Mouse (Mus musculus) c-Kit-positive CD71-positive TER-119-negative erythroid progenitor cells, embryonic 14.5 days (primary cell): Measurements from ENCODE around the gene Abcb8.
A peak's percentile ranks its signal among the peaks of the same experiment; 100 is the strongest.
"Not testable (repeated sequence)": the region's sequence is repeated elsewhere in the genome, so short reads cannot be mapped to it uniquely, and the experiment has no call there.

Experiments used
- DNase-seq: peaks from one replicate; pipeline ENCODE4 v3.0.0-alpha.2; 2013; ENCODE audit warnings: low read depth

The Abcb8 gene

DNA sequence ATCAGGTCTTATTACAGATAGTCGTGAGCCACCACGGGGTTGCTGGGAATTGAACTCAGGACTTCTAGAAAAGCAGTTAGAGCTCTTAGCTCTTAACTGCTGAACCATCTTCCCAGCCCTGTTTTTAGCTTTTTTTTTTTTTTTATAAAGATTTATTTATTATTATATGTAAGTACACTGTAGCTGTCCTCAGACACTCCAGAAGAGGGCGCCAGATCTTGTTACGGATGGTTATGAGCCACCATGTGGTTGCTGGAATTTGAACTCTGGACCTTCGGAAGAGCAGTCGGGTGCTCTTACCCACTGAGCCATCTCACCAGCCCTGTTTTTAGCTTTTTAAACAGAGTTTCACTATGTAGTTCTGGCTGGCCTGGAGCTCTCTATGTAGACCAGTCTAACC lies 2.8 kb downstream of the Abcb8 start:
- not testable (repeated sequence) for DNase-seq

DNA sequence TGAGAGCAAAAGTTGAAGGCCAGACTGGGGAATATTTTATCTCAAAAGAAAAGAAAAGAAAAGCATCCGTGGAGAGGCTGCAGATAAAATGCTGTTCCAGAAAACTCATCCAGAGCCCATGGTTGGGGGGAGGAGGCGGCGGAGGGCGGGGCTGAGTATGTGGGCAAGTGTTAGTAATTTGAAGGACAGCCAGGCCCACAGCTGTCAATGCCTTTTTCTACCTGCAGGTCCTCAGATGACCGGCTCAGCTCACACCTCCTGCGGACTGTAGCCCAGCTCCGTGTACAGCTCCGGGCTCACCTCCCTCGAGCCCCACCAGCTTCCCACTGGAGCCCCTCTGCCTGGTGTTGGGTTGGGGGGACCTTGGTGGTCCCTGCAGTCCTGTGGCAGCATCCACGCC lies 6.2 kb downstream of the Abcb8 start:
- DNase-seq, result no peak

DNA sequence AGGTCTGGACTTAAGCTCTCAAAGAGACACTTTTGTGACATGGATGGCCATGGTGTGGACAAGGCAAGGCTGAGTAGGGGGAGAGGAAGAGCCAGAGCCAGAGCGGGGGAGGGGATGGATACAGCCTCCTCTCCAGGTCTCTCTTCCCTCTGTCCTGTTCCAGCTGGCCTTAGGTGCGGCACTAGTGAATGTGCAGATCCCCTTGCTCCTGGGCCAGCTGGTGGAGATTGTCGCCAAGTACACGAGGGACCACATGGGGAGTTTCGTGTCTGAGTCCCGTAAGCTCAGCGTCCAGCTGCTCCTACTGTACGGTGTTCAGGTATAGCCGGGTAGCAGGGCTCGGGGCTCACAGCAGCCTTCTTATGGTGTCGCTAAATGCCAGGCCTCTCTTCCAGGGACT lies 6.9 kb downstream of the Abcb8 start:
- no peak for DNase-seq

DNA sequence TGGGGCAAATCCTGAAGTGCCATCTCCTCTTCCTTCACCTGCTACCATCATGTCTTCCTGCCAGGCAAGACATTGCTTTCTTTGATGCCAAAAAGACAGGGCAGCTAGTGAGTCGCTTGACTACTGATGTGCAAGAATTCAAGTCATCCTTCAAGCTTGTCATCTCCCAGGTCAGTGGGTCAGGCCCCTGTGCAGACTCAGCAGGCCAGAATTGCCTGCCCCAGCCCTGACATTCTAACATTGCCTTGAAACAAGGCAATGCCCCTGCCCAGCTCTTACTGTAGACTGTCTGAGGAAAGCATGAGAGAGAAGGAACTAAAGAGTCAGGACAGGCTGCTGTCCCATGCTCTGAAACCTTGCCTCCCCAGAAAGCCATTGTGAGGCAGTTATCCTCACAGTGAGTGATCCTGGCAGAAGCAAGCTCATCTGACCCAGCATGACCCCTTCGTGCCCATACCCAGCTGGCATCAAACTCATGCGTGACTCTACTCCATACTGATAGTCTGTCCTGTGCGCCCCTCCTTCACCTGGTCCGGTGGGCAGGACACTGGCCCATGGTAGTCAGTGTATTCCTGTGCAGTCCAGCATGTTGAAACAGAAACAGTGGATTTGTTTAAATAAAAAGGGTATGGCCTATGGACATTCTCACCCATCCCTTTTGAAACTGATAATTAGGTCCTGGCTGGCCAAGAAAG lies 7.6 kb downstream of the Abcb8 start:
- no peak for DNase-seq

DNA sequence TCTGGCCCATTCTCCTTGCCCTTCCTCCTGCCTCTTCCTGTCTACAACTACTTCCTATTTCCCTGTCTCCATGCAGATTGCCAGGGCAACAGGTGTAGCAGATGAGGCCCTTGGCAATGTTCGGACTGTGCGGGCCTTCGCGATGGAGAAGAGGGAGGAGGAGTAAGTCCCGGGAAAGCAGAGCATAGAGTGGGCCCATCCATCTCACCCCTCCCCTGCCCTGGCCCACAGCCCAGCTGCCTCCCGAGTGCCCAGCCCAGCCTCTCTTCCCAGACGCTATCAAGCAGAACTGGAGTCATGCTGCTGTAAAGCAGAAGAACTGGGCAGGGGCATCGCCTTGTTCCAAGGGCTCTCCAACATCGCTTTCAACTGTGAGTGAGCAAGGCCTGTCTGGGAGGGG lies 8.5 kb downstream of the Abcb8 start:
- DNase-seq, result no peak

DNA sequence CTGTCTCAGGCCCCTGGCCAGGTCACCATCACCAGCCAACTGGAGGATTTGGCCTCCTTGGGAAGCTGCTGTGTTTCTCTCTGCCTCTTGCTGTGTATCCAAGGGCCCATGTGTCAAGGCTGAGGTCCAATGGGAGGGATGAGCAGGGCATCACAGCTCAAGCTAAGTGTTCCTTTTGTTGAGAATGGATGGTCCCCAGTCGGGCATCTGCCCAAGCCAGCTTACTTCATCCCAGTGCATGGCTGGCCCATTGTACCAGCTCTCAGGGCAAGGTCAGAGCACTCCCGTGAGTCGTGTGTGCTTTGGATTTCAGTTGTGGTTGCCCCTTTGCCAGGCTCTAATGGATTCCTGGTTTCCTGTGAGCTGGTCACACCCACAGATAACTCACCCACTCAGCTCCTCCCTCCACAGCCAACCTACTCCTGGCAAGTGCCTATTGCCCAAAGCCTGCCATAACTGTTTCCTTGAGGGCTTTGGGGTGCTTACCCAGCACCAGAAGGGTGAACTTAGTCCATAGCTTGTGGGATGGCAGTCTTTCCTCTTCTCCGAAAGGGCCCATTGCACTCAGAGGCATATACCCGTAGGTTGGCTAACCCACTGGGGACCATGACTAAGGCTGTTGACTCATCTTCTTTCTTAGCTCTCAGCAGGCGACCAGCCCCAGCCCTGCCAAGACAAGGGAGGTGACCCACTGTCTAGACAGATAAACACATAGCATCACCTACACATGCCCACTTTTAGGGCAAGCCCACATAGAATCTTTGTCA lies 11.3 kb downstream of the Abcb8 start:
- DNase-seq, result no peak

DNA sequence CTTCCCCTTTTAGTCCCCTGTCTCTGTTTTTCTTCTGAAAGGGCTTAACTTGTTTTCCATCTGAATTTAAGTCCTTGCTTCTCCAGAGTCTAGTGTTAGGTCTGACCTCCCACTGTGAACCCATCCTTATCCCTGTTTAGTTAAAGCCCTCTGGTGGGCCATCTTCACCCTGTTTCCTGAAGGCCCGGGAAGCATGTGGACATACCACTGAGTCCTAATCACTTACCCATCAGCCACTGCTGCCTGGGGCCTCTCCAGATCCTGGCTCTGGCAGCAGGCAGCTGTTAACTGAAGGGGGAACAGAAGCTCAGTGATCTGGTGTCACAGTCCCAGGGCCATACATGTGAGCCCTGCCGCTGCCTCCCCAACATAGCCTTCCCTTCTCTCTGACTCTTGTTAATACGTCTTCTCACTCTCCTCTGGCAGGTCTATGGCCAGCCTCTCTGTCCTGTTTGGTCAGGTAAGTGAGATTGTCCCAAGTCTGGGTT lies 12.0 kb downstream of the Abcb8 start:
- no peak for DNase-seq

DNA sequence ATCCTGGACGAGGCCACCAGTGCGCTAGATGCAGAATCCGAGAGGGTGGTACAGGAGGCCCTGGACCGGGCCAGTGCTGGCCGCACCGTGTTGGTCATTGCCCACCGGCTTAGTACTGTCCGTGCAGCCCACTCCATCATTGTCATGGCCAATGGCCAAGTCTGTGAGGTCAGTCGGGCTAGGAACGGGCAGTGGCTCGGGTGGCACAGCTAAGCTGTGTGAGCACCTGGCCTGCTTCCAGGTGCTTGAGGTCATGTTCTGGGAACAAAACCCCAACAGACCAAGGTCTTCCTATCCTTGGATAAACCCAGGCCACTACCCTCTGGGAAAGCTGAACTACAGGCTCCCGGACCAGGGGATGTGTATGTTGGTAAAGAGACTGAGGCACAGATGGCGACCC lies 15.2 kb downstream of the Abcb8 start:
- DNase-seq, result no peak

DNA sequence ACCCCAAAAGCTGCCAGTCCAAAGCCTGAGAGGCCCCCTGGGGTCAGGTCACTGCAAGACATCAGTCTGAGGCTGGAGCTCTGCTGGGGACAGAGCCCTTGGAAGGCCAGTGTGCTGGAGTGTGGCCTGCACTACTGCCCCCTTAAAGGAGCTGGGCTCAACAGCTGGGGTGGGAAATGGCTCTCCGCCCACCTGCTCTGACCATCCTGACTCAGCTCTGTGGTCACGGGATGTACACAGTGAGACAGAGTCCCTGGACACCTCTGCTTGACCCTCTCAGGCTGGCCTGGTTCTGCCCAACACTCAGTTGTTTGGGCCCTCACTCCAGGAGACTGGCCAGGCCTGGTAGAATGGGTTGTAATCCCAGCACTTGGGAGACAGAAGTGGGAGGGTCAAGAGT lies 16.0 kb downstream of the Abcb8 start:
- DNase-seq, result no peak

DNA sequence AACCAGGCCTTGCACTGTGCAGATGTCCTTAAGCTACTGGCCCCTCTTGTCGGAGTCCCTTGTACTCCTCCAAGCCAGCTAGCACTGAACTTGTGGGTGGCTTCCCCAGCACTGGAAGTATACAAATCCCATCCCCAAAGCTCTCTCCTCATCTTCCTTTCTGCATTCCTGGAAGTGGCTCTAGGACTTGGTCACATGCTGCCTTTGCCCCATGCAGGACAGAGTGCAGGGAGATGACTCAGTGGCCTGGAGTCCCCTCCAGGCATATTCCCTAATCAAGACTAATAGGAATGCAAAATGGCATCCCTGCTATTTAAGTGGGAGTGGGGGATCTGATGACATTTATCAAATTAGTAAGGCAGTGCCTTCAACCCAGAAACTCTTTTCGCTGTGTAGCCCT lies 18.6 kb downstream of the Abcb8 start:
- DNase-seq, result no peak

DNA sequence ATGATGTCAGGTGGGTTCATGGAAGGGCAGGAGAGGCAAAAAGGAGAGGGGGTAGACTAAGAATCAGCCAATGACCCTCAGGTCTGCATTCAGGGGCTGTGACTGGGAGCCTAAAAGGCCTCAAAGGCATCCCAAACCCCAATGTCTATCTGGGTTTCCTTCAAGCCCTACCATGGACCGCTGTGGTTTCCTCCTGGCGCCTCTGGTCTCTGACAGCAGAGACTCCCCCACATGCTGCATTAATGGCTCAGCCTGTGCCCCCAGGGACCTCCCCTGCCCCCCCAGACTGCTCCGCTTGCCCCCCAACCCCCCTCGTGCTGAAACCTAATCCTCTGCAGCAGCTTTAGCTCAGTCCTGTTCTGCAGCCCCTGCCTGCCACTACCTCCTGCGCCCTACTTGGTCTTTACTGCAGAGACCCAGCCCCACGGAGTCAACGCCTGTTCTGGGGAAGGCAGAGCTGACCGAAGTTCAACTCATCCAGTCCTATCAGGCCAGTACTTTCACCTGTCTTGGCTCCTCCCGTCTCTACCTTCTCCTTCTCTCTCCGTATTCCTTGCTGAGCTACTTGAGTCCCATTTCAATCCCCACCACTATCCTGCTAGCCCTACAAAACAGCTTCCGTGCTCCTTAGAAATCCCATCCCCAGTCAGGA lies 19.7 kb downstream of the Abcb8 start, which contains the start of gene Asic3:
Gene Asic3, plus strand, starts transcription at position 351 of the 652 bp plus-strand sequence.
- DNase-seq, result no peak

DNA sequence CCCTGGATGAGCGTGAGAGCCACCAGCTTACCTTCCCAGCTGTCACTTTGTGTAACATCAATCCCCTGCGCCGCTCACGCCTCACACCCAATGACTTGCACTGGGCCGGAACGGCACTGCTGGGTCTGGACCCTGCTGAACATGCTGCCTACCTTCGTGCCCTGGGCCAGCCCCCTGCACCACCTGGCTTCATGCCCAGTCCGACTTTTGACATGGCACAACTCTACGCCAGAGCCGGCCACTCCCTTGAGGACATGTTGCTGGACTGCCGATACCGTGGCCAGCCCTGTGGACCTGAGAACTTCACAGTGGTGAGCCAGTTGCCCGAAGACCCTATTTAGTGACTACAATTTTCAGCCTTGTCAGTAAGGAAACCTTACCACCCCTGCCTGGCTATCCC lies 20.5 kb downstream of the Abcb8 start:
- DNase-seq, result no peak

DNA sequence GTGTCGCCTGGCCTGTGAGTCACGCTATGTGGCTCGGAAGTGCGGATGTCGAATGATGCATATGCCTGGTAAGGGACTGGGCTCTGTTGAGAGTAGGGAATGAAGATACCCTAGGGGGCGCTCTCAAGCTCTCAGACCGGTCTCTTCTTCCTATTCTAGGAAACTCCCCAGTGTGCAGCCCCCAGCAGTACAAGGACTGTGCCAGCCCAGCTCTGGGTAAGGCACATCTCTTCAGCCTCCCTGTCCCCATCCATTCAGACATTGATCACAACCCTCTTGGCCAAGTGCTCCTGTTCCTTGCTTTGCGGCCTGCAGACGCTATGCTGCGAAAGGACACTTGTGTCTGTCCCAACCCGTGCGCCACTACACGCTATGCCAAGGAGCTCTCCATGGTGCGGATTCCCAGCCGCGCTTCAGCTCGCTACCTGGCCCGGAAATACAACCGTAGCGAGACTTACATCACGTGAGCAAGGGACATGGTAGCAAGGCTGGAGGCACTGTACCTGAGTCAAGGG lies 22.8 kb downstream of the Abcb8 start:
- DNase-seq, result peak; percentile 64

DNA sequence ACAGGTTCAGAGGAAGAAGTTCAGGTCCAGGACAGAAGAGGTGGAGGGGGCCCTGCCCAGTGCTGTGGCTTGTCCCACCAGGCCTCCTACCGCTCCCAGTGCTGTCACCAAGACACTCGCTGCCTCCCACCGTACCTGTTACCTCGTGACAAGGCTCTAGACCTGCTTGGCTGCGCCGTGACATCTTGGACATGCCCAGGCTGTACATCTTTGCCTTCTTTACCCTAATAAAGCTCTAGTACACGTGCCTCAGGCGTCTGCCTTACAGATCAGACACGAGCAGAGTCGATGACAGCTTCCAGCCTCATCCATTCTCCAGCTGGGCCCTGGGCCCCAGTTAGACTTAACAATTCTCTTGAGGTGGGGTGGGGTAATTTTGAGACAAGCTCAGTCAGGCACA lies 24.1 kb downstream of the Abcb8 start:
- DNase-seq, result no peak

DNA sequence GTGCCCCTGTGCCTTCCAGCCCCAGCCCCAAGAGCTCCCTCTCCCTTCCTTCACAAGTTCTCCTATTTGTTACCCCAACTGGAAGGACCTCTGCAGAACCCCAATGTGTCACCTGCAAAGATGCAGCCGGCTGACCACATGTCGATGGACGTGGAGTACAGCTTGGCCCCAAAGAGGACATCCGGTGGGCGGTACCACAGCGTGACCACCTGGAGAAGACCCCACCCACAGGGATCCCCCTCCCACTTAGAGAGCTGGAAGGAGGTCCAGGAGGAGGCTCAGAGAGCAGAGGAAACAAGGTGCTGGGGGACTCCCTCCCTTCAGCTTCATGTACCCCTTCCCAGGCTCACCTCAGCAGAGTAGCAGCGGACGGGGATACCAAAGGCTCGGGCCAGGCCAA lies 26.9 kb downstream of the Abcb8 start:
- no peak for DNase-seq

DNA sequence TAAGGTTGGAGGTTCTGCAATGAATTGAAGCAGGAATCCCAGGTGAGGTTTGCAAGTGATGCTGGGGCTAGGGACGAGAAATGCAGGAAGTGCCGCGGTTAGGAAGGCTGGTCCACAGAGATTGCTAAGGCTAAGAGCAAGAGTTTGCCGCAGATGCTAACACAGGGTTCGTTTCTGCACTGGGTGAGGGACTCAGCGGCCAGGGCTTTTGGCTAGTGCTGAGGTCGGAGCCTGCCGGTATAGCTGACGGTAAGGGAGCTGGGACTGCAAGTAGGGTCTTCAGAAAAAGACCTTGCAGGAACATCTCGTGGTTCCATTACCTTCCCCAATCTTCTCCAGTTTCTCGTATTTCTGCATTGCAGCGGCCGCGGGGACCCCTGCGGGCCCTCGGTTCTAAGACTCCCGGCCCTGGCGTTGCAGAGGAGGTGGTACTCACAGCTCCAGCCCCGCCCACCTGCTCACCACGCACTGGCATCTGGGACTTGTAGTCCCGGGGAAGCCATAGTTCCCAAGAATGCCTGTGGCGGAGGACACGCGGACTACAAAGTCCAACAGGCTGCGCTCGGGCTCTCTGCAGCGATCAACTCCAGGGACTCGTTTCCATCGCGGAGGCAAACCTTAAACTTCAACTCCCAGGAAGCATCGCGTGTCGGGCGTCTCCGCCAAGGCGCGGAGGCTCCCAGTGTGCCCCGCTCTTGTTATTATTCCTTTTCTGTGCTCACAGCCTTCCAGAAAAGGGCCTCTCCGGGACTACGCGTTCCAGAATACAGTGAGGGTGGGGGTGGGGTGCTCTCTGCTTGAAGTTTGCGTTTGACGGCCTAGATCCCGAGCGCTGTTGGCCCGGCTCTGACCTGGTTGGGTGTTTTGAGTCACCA lies 29.9 kb downstream of the Abcb8 start, which contains the start of the genes Cdk5 and Slc4a2:
Gene Cdk5, minus strand, starts transcription at position 402 of the 875 bp plus-strand sequence.
Gene Slc4a2, plus strand, starts transcription at position 709 of the 875 bp plus-strand sequence.
- DNase-seq, result peak; percentile 98

DNA sequence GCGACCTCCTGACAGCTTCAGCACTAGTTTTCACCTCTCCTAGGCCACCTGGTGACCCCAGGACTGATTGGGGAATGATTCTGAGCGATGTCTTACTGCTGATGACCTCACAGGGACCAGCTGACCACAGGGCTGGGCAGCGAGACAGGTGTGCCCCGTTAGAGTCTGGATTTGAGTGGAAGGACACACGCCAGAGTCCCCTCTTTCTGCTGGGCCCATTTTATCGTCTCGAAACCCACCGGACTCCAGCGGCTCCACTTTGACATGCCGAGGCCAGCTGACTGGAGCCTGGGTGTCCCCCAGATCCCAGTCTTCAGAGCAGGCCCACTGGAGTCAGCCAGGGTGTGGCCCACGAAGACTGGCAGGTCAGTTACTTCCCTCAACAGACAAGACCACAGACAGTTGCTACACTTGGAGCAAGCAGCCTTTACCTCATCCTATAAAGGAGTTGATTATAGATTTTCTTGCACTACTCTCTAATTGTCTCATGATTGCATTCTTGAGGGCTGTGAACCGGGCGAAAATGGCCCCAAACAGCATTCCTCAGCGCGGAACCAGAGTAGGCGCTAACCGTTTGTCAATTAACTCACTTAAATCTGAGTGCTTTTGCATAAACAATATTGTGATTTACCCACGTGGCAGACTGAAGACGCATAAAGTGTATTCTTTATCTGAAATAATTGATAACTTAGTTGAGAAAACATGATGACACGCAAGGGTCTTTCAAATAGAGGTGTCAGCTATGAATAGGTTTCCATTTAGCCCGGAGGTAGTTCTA lies 30.7 kb downstream of the Abcb8 start:
- DNase-seq, result no peak

DNA sequence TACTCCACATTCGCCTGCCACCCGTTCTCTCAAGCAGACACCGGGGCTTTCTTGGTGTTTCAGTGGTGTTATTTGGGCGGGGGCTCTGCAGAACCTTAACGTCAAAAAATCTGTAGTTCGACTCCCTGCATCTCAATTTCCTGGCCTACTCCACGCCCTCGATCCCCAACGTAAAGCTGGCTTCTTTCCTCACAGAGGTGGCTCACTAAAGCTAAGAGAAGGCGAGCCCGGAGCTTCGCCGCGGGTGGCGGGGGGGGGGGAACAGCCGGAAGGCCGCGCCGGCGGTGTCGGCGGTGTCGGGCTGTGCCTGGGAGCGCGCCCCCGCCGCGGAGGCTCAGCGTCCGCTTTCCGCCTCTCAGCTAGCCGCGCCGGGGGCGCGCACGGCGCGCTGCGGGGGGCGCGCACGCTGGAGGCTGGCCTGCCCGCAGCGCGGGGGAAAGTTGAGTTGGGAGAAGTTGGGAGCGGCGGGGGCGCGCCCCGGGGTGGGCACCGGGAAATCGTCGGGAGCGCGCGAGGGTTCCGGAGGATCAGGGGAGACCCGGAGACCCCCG lies 31.5 kb downstream of the Abcb8 start:
- DNase-seq, result peak; percentile 67

DNA sequence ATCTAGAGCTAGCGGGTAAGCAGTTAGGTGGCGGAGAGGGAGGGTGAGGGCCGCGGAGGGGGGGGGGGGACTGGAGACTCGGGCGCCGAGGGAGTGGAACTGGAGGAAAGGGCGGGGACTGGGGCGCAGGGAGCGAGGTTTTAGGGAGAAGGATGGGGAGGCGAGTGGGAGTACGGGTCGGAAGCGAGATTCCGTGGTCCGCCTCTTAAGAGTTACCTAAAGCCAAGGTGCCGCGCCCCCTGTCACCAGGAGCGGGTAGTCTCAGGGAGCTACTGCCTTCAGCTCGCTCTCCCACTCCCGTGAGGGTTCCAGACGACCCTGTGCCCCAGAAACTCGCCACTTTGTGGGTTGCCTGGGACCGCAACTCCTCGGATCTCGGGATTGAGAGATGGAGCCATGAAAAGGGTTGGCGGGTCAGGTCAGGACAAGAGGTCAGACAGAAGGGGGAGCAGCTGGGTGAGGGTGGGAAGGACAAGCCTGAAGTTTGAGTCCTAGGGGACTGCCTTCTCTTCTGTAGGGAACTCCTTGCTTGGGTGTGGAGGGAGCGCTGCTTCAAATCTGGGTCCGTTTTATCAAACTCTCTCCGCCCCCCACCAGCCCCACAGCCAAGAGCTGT lies 32.1 kb downstream of the Abcb8 start:
- DNase-seq, result peak; percentile 45

DNA sequence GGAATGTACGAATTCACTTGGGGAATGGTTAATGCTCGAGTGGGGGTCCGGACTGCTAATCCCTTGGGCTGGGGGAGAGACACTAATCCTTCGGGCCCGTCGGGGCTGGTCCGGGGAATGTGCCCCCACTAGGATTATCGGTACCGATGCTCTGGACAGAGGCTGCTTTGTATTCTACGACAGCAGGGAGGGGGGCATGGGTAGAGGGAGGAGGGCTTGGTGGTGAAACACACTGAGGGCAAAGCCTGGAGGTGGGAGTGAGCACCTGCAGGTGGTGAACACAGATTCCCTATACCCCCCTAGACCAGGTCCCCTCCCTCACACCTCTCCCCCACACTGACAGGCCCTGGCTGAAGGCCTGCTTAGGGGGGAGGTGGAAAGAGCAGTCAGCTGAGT lies 32.6 kb downstream of the Abcb8 start:
- no peak for DNase-seq
